Mouse (Mus musculus) neural tube, embryonic 15.5 days (tissue): ENCODE measurements around the gene Saysd1. TPM values are rescaled to one million over a fixed set of nuclear protein-coding genes. Genes with fewer than 3 reads are reported as not detected.

Experiments used
- ATAC-seq: fragments of 200-750 bp; cut with Nextera tagmentation; 2 replicates; pipeline ENCODE4 v1.8.0; 2017; ENCODE audit warnings: mild to moderate bottlenecking, moderate TSS enrichment, moderate library complexity; ENCODE audit not compliant: low FRiP score
- H3K27ac ChIP-seq: fragments of 300-500 bp; sonication (generic); replicated peaks from 2 replicates; pipeline ENCODE4 v1.5.1; 2015; ENCODE audit warnings: mild to moderate bottlenecking, inconsistent platforms
- H3K27me3 ChIP-seq: fragments of 300-500 bp; sonication (generic); replicated peaks from 2 replicates; pipeline ENCODE4 v1.6.1; 2015; ENCODE audit warnings: inconsistent platforms
- H3K36me3 ChIP-seq: fragments of 300-500 bp; sonication (generic); 2 replicates; pipeline ENCODE4 v1.6.1; 2015; ENCODE audit warnings: inconsistent platforms
- H3K4me1 ChIP-seq: fragments of 300-500 bp; sonication (generic); 2 replicates; pipeline ENCODE4 v1.6.1; 2015; ENCODE audit warnings: inconsistent platforms
- H3K4me2 ChIP-seq: fragments of 300-500 bp; sonication (generic); 2 replicates; pipeline ENCODE4 v1.6.1; 2015; ENCODE audit warnings: inconsistent platforms, mild to moderate bottlenecking, moderate library complexity
- H3K4me3 ChIP-seq: fragments of 300-500 bp; sonication (generic); replicated peaks from 2 replicates; pipeline ENCODE4 v1.5.1; 2015; ENCODE audit warnings: mild to moderate bottlenecking, inconsistent platforms
- H3K9ac ChIP-seq: fragments of 300-500 bp; sonication (generic); replicated peaks from 2 replicates; pipeline ENCODE4 v1.6.1; 2015; ENCODE audit warnings: mild to moderate bottlenecking, inconsistent platforms
- H3K9me3 ChIP-seq: fragments of 300-500 bp; sonication (generic); replicated peaks from 2 replicates; pipeline ENCODE4 v1.6.1; 2016; ENCODE audit warnings: inconsistent platforms
- WGBS: fragments of 180-500 bp; shearing (Covaris S2); methylation state at CpG from one replicate; pipeline ENCODE4 v1.1.7; 2015; ENCODE audit warnings: mixed read lengths; 5-methylcytosine and 5-hydroxymethylcytosine counted together
- polyA plus RNA-seq: library from polyadenylated mRNA; unstranded; fragments of >200 nt; fragmentation: Nextera tagmentation; extraction: Ambion mirVana; gene quantifications from 2 replicates; pipeline ENCODE4 v1.2.1, GENCODE M21; 2015

Gene Saysd1
- polyA plus RNA-seq, result 11.3 and 11.9 TPM in 2 replicates

- no peak within 1 kb of the TSS for H3K9ac ChIP-seq
- WGBS, result 88% methylated on average over 16 of the region's 16 CpGs
- no peak within 1 kb of the TSS for H3K27ac ChIP-seq
- no peaks in the 10 kb centered on the region for H3K36me3 ChIP-seq
- H3K4me1 ChIP-seq, result no peaks in the 10 kb centered on the region
- ATAC-seq, result no peak
- no peak within 1 kb of the TSS for H3K4me3 ChIP-seq
- H3K27me3 ChIP-seq, result no peaks in the 10 kb centered on the region
- no peak within 1 kb of the TSS for H3K4me2 ChIP-seq
- no peaks in the 10 kb centered on the region for H3K9me3 ChIP-seq
Observed at GRCm38 (mm10) chr14:20138484-20139355, at the start of gene Saysd1. Gene Saysd1, minus strand, starts transcription at chr14:20138534.

GRCm38 (mm10) chr14:20185426-20185825, 47.1 kb upstream of the Saysd1 start:
- WGBS, result 86% methylated on average over 9 of the region's 9 CpGs
- ATAC-seq, result no peak

DNA sequence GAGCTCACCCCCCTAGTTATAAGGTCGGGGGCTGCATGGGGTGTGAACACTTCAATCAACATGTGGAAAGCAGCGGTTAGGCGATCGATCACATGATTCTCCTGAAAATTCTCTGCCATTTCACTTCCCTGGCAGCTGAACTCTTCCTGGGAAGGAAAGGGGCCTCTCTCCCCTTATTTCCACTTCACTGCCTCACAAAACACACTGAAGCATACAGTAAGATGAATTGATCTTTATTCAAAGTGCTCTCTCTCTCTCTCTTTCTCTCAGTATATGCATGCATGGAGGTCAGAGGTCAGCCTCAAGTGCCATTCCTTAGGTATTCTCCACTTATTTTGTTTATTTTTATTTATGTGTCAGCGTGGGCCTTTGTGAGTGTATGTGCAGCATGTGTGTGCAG, 45.4 kb upstream of the Saysd1 start:
- Histone ChIP-seq H3K27ac (no peak overlapping the region), H3K9ac (no peak overlapping the region), H3K36me3 (no peaks in the 10 kb centered on the region), H3K4me2 (no peak overlapping the region), H3K4me3 (no peak overlapping the region), H3K9me3 (no peaks in the 10 kb centered on the region), H3K4me1 (peaks cover 15% of the 10 kb centered on the region), H3K27me3 (peaks cover 14% of the 10 kb centered on the region)
- 27% methylated on average over 5 of the region's 5 CpGs for WGBS
- no peak for ATAC-seq

More at GRCm38 (mm10) chr14:20185426-20185825, 47.1 kb upstream of the Saysd1 start:
- Histone ChIP-seq H3K4me1 (peaks cover 13% of the 10 kb centered on the region), H3K4me3 (no peak overlapping the region), H3K9me3 (no peaks in the 10 kb centered on the region), H3K27me3 (peaks cover 7% of the 10 kb centered on the region), H3K4me2 (no peak overlapping the region), H3K36me3 (no peaks in the 10 kb centered on the region), H3K9ac (no peak overlapping the region), H3K27ac (no peak overlapping the region)

- WGBS, result 82% methylated on average over 7 of the region's 7 CpGs
- peaks cover 14% of the 10 kb centered on the region for H3K27me3 ChIP-seq
- H3K9me3 ChIP-seq, result no peaks in the 10 kb centered on the region
- H3K9ac ChIP-seq, result no peak overlapping the region
- ATAC-seq, result no peak
- no peak overlapping the region for H3K4me3 ChIP-seq
- H3K36me3 ChIP-seq, result no peaks in the 10 kb centered on the region
- no peak overlapping the region for H3K4me2 ChIP-seq
- H3K27ac ChIP-seq, result no peak overlapping the region
- peaks cover 15% of the 10 kb centered on the region for H3K4me1 ChIP-seq
Observed at GRCm38 (mm10) chr14:20182596-20182995, 44.3 kb upstream of the Saysd1 start.

- H3K9ac ChIP-seq, result peak within 1 kb of the TSS; percentile 33
- ATAC-seq, result peak; percentile 96
- H3K4me3 ChIP-seq, result peak within 1 kb of the TSS; percentile 57
- H3K27me3 ChIP-seq, result peaks cover 14% of the 10 kb centered on the region
- peak within 1 kb of the TSS; percentile 94 for H3K4me2 ChIP-seq
- H3K36me3 ChIP-seq, result no peaks in the 10 kb centered on the region
- H3K9me3 ChIP-seq, result no peaks in the 10 kb centered on the region
- under 1% methylated on average over 36 of the region's 36 CpGs for WGBS
- no peak within 1 kb of the TSS for H3K27ac ChIP-seq
- H3K4me1 ChIP-seq, result peaks cover 15% of the 10 kb centered on the region
Observed at GRCm38 (mm10) chr14:20181466-20181921, 43.2 kb upstream of the Saysd1 start, which contains the start of gene Kcnk5. Gene Kcnk5, minus strand, starts transcription at chr14:20181809.

DNA sequence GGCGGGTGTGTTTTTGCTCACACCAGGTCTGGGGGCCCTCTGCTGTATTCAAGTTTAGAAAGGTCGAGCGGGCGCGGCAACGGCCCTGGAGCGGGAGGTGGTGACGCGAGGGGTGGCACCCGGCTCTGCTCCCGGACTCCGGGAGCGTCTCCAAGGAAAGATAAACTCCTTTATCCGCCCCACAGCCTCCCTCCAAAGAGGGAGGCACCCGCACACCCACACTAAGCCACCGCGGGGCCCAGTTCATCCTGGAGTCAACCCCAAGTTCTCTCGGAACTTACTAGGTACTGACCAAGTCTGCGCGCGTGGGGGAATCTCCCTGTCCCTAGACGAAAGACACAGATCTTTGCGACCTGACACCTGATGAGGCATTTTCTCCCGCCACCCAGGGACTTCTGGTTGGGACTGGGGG, 42.4 kb upstream of the Saysd1 start:
- WGBS, result under 1% methylated on average over 24 of the region's 24 CpGs
- peaks cover 15% of the 10 kb centered on the region for H3K4me1 ChIP-seq
- H3K36me3 ChIP-seq, result no peaks in the 10 kb centered on the region
- peak overlapping the region; percentile 57 for H3K4me3 ChIP-seq
- peak overlapping the region; percentile 33; the same call in 1 of the 2 replicates for H3K9ac ChIP-seq
- ATAC-seq, result peak; percentile 11; the same call in 1 of the 2 replicates
- no peak overlapping the region for H3K27ac ChIP-seq
- H3K27me3 ChIP-seq, result peaks cover 14% of the 10 kb centered on the region
- H3K4me2 ChIP-seq, result peak overlapping the region; percentile 94
- no peaks in the 10 kb centered on the region for H3K9me3 ChIP-seq

GRCm38 (mm10) chr14:20180304-20180703, 42.0 kb upstream of the Saysd1 start:
- H3K9me3 ChIP-seq, result no peaks in the 10 kb centered on the region
- peaks cover 15% of the 10 kb centered on the region for H3K4me1 ChIP-seq
- H3K27me3 ChIP-seq, result peaks cover 14% of the 10 kb centered on the region
- no peak for ATAC-seq
- peak overlapping the region; percentile 94 for H3K4me2 ChIP-seq
- peak overlapping the region; percentile 57 for H3K4me3 ChIP-seq
- no peaks in the 10 kb centered on the region for H3K36me3 ChIP-seq
- no peak overlapping the region for H3K9ac ChIP-seq
- WGBS, result 10% methylated on average over 6 of the region's 6 CpGs
- H3K27ac ChIP-seq, result no peak overlapping the region

- H3K4me1 ChIP-seq, result peaks cover 15% of the 10 kb centered on the region
- peak overlapping the region; percentile 57; the same call in 1 of the 2 replicates for H3K4me3 ChIP-seq
- no peak overlapping the region for H3K27ac ChIP-seq
- no peaks in the 10 kb centered on the region for H3K9me3 ChIP-seq
- no peak for ATAC-seq
- H3K9ac ChIP-seq, result no peak overlapping the region
- H3K27me3 ChIP-seq, result peaks cover 14% of the 10 kb centered on the region
- WGBS, result 71% methylated on average over 5 of the region's 5 CpGs
- peak overlapping the region; percentile 94; the same call in 1 of the 2 replicates for H3K4me2 ChIP-seq
- H3K36me3 ChIP-seq, result no peaks in the 10 kb centered on the region
Observed at GRCm38 (mm10) chr14:20179731-20180280, 41.5 kb upstream of the Saysd1 start.

GRCm38 (mm10) chr14:20179080-20179479, 40.7 kb upstream of the Saysd1 start:
- Histone ChIP-seq H3K36me3 (no peaks in the 10 kb centered on the region), H3K27ac (no peak overlapping the region), H3K9ac (no peak overlapping the region), H3K27me3 (peaks cover 14% of the 10 kb centered on the region), H3K4me3 (no peak overlapping the region), H3K4me1 (peaks cover 15% of the 10 kb centered on the region), H3K4me2 (no peak overlapping the region), H3K9me3 (no peaks in the 10 kb centered on the region)
- WGBS, result 42% methylated on average over 3 of the region's 3 CpGs
- ATAC-seq, result no peak

DNA sequence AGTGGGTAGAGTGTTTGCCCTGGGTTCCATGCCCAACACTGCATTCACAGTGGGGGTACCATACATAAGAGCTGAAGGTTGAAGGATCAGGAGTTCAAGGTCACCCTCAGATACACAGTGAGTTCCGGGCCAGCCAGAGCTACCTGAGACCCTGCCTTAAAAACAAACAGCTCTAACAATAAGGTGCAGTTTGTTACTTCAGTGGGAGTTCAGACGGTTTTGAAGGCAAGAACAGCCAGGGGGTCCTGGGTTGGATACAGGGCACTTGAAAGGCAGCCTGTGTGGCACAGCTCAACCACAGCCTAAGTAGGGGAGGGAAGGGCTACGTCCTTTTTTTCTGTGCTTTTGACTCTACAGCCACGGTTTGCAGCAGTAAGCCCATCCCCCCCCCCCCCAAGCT, 40.3 kb upstream of the Saysd1 start:
- no peak overlapping the region for H3K4me3 ChIP-seq
- H3K9ac ChIP-seq, result no peak overlapping the region
- H3K4me2 ChIP-seq, result no peak overlapping the region
- no peaks in the 10 kb centered on the region for H3K36me3 ChIP-seq
- no peak for ATAC-seq
- no peaks in the 10 kb centered on the region for H3K9me3 ChIP-seq
- peaks cover 15% of the 10 kb centered on the region for H3K4me1 ChIP-seq
- peaks cover 14% of the 10 kb centered on the region for H3K27me3 ChIP-seq
- WGBS, result 17% methylated on average over 4 of the region's 4 CpGs
- no peak overlapping the region for H3K27ac ChIP-seq

DNA sequence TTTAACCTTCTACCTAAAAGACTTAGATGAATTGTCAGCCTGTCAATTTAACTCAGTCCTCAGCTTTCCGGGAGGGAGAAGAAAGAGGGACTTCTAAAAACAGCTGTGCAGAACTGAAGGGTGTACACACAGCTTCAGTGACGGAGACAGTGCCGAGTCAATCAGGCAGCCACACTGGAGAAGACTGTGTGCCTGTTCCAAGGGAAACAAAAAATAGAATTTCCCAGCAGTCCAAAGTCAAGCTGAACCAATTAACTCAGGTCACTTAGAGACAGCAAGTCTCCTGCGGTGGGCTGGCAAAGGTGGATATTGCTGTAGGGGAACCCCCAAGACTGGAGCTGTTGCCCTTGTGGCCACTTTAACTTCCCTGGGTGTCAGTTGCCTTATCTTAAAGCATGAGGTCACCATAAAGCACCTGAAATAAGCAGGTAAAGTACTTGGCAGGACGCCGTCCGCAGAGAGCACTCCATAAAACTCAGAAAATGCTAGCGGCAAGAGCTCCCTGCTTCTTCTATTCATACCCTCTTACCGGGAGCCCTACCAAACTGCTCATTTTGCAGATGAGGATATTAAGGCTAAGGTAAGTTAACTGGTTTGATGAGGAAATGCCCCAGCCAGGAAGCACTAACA, 39.3 kb upstream of the Saysd1 start:
- Histone ChIP-seq H3K4me3 (no peak overlapping the region), H3K36me3 (no peaks in the 10 kb centered on the region), H3K27me3 (peaks cover 14% of the 10 kb centered on the region), H3K4me1 (peaks cover 15% of the 10 kb centered on the region), H3K9ac (no peak overlapping the region), H3K4me2 (no peak overlapping the region), H3K27ac (no peak overlapping the region), H3K9me3 (no peaks in the 10 kb centered on the region)
- 80% methylated on average over 9 of the region's 9 CpGs for WGBS
- no peak for ATAC-seq
